Mouse (Mus musculus): ENCODE measurements around the gene Arntl2. TPM values are rescaled to one million over a fixed set of nuclear protein-coding genes. Genes with fewer than 3 reads are reported as not detected.

Arntl2 gene
- polyA plus RNA-seq, 1 experiment: not detected

DNA sequence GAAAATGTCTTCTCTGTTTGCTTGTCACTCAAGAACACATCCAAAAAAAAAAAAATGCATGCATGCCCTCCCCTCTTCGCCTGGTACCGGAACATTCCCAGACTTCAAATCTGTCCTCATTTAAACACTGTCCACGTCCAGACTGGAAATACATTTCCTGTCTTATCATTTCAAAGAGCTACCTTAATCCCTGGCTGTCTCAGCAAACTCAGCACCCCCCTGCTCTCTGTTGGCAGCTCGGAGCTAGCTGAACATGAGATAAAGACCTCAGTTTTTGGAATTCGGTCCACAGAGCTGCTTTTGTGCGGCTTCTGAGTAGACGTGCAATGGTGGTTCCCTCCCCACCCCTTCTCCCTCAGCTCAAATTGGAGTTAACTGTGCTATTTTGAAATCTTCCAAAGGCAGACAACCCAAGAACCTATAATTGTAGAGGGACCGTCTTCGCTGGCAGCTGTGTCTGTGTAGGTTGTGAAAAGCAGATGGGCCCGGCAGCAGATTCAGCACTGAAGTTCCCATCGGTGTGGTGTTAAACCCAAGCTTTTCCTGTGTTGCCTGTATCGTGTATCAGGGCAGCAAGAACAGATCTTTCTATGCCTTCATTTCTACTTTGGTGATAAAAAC lies 81.7 kb downstream of the Arntl2 start:
- H3K36me3 ChIP-seq (ENCODE audit: control insufficient read depth): no peaks in the 10 kb centered on the region
- TF ChIP-seq GATA1 (IDR thresholded peaks at IDR 0.05; ENCODE audit: low read length): no peak
- no peak overlapping the region for H3K4me3 ChIP-seq (replicated peaks)
- no peaks in the 10 kb centered on the region for H3K4me1 ChIP-seq (ENCODE audit: control insufficient read depth)
- H3K9me3 ChIP-seq (ENCODE audit: control insufficient read depth, low read length): peaks cover 10% of the 10 kb centered on the region
- H3K27me3 ChIP-seq (ENCODE audit: control insufficient read depth): no peaks in the 10 kb centered on the region

DNA sequence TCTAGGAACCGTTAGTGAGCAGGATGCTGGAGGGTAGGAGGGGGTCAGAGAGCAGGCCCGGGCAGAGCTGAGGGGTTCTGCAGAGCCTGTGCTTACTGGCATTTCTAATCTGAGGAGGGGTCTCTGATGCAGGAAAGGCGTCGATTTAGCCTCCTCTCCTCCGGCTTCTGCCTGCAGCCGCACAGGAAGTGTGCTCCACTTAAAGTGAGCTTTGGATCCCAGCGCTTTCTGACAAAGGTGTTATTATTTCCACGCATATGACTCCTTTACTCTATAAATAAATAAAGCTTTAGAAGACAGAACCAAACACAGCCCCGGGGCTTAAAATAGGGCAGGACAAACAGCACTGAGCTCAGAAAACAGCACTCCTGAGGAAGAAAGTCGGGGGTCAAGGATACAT lies 83.1 kb downstream of the Arntl2 start:
- TF ChIP-seq GATA1 (IDR thresholded peaks at IDR 0.05; ENCODE audit: low read length) (no peak), TAL1 (IDR thresholded peaks at IDR 0.05; ENCODE audit: low read length) (no peak)
- peaks cover 10% of the 10 kb centered on the region for H3K9me3 ChIP-seq (ENCODE audit: control insufficient read depth, low read length)
- no peaks in the 10 kb centered on the region for H3K36me3 ChIP-seq (ENCODE audit: control insufficient read depth)
- H3K4me1 ChIP-seq (ENCODE audit: control insufficient read depth): no peaks in the 10 kb centered on the region
- no peak overlapping the region for H3K4me3 ChIP-seq (replicated peaks)
- no peaks in the 10 kb centered on the region for H3K27me3 ChIP-seq (ENCODE audit: control insufficient read depth)

DNA sequence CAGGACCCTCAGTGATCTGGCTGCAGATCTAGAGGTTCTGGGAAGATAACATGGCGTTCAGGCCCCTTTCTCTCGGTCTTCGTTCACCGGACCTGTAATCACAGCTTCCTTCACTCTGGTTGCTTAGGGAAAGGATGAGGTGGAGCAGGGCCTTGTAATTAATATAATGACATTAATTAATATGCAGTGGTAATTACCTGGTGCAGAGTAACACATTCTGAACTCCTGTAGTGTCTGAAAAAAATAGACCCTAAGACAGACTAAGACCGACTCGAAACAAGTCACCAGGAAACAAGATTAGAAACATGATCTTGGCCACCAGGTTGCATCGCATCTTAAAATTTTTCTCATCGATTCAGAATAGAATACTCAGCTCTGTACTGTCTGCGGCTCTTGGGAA lies 84.0 kb downstream of the Arntl2 start:
- Histone ChIP-seq H3K27me3 (ENCODE audit: control insufficient read depth) (no peaks in the 10 kb centered on the region), H3K4me3 (replicated peaks) (no peak overlapping the region), H3K36me3 (ENCODE audit: control insufficient read depth) (no peaks in the 10 kb centered on the region), H3K9me3 (ENCODE audit: control insufficient read depth, low read length) (peaks cover 10% of the 10 kb centered on the region), H3K4me1 (ENCODE audit: control insufficient read depth) (no peaks in the 10 kb centered on the region)
- TF ChIP-seq GATA1 (IDR thresholded peaks at IDR 0.05; ENCODE audit: low read length) (no peak), TAL1 (IDR thresholded peaks at IDR 0.05; ENCODE audit: low read length) (no peak)

DNA sequence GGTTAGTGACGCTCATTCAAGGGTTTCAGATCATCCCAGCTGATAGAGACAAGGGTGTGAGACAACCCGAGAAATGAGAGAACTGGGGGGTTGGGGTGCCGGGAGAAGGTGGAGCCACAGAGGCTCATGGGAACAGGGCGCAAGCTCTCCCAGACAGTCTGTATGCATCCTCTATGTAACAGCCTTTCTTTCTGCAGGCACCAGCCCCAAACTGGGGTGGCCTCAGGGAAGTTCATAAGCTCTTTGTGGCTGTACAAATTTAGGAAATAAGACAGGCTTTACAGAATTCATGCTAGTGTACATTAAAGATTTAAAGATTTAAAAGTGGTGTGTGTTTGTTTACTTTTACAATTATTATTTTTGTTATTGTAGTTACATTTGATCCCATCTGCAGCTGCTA lies 84.4 kb downstream of the Arntl2 start:
- Histone ChIP-seq H3K36me3 (ENCODE audit: control insufficient read depth) (no peaks in the 10 kb centered on the region), H3K9me3 (ENCODE audit: control insufficient read depth, low read length) (peaks cover 10% of the 10 kb centered on the region), H3K4me3 (replicated peaks) (no peak overlapping the region), H3K4me1 (ENCODE audit: control insufficient read depth) (no peaks in the 10 kb centered on the region), H3K27me3 (ENCODE audit: control insufficient read depth) (no peaks in the 10 kb centered on the region)
- TF ChIP-seq TAL1 (IDR thresholded peaks at IDR 0.05; ENCODE audit: low read length): no peak
- no peak for TF ChIP-seq GATA1 (IDR thresholded peaks at IDR 0.05; ENCODE audit: low read length)

DNA sequence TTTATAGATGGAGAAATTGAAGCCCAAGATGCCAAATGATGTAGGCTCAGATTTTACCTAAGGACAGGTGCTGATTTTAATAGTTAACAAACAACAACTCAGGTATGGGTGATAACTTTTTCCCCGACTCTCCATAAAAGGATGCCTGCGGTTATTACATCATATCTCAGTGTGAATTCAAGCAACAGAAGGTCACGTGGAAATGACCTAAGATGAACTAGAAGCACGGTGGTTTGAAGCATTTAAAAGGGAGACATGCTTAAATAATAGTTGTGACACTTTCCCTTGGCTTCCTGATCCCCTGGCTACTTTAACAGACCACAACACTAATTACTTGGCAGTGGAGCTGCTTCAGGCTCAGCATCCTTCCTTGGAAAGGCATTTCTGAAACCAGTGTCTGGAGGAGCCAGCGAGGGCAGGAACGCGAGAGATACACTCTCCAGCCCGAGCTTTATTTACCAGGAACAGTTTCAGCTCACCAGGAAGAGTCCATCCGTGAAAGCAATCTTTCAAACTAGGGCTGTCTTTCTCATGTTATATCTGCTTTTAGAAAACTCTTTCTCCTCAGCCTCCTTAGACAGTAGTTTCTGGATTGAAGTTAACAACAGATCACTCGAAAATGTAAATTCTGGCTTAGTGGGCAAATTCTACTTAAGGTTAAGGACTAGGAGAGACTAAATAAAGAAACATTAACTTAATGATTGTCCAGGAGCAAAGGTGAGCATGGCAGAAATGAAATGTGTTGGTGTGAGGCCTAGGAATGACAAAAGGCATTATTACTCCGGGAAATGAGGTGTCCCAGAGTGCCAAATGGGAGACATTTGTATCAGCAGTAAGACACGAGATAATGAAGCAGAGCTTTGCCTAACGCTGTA lies 86.3 kb downstream of the Arntl2 start:
- Histone ChIP-seq H3K36me3 (ENCODE audit: control insufficient read depth) (no peaks in the 10 kb centered on the region), H3K4me1 (ENCODE audit: control insufficient read depth) (no peaks in the 10 kb centered on the region), H3K9me3 (ENCODE audit: control insufficient read depth, low read length) (peaks cover 4% of the 10 kb centered on the region), H3K27me3 (ENCODE audit: control insufficient read depth) (no peaks in the 10 kb centered on the region), H3K4me3 (replicated peaks) (no peak overlapping the region)
- TF ChIP-seq TAL1 (IDR thresholded peaks at IDR 0.05; ENCODE audit: low read length) (no peak), GATA1 (IDR thresholded peaks at IDR 0.05; ENCODE audit: low read length) (no peak)

Other genes starting within 250 kb of the Arntl2 start
- 10.3 and 11.5 TPM in 2 replicates for gene Fgfr1op2, start 218.9 kb upstream of the Arntl2 start, polyA plus RNA-seq (2012)
- gene Ints13, start 218.2 kb upstream of the Arntl2 start, polyA plus RNA-seq (2012): 3.6 and 4.0 TPM in 2 replicates
- gene Med21, start 153.5 kb upstream of the Arntl2 start, polyA plus RNA-seq (2012): 0.14 and 0.41 TPM in 2 replicates
- 0.41 and 0.97 TPM in 2 replicates for gene Tm7sf3, start 153.2 kb upstream of the Arntl2 start, polyA plus RNA-seq (2012)
- 0.07 and 0.09 TPM in 2 replicates for gene Stk38l, start 71.1 kb upstream of the Arntl2 start, polyA plus RNA-seq (2012)
- not detected in 2 replicates for gene Smco2, start 54.0 kb downstream of the Arntl2 start, polyA plus RNA-seq (2012)
- 0.02 TPM in 1 of 2 replicates, not detected in the other for gene Ppfibp1, start 92.4 kb downstream of the Arntl2 start, polyA plus RNA-seq (2012)
- not detected in 2 replicates for gene 1700034J05Rik, start 158.4 kb downstream of the Arntl2 start, polyA plus RNA-seq (2012)
- not detected in 2 replicates for gene Rep15, start 236.5 kb downstream of the Arntl2 start, polyA plus RNA-seq (2012)
- 0.45 and 1.1 TPM in 2 replicates for gene Mrps35, start 246.7 kb downstream of the Arntl2 start, polyA plus RNA-seq (2012)